Mouse (Mus musculus): ENCODE results near the gene Naa15.

Gene Naa15

DNA sequence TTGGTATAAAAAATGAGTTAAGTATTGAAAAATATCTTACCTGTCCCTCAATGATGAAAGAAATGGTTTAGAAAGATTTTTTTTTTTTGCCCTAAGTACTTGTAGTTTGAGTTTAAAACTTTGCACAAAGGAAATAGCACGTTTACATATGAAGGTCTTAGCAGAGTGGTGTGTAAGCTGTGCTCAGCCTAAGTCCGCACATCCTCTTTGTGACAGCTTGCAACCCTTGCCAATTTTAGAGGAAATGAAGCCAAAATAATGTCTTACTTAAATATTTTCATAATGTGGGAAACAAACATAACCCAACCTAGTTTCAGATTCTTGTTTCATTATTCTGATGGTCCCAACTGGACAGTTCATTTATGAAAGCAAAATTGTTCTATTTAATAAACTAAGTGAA lies 79.5 kb downstream of the Naa15 start:
- in situ Hi-C loops (cut with MboI; ENCODE audit: unreplicated experiment in 2 of 2) = loop anchor here in 1 of 2 experiments (25.0 kb wide), 1 partner anchor 1968 kb away; the partner anchor contains the start of genes Nhlrc3 and Proser1

DNA sequence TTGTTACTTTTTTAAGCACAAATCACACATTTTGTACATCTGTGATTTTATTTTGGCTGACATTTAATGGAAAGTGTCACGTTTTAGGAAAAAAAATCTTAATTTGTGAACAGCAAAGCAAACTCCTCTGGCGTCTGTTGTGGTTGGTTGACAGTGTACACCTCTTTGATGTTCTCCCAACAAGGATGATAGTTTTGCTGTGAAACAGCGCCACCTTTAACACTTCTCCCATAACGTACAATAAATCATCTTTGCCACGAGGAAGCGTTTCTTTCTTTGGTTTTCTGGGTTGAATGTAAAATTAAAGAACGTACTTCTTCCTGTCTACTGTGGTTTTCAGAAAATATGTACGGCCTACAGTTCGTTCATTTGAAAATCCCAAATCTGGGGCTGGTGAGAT lies 80.7 kb downstream of the Naa15 start:
- in situ Hi-C loops (cut with MboI; ENCODE audit: unreplicated experiment in 2 of 2) = loop anchor here in 1 of 2 experiments (25.0 kb wide), 1 partner anchor 1967 kb away; the partner anchor contains the start of genes Nhlrc3 and Proser1

- in situ Hi-C loops (cut with MboI; ENCODE audit: unreplicated experiment in 2 of 2) = loop anchor here in 1 of 2 experiments (25.0 kb wide), 1 partner anchor 1964 kb away; the partner anchor contains the start of genes Nhlrc3 and Proser1
Observed at GRCm38 (mm10) chr3:51497978-51498377, 83.0 kb downstream of the Naa15 start.

DNA sequence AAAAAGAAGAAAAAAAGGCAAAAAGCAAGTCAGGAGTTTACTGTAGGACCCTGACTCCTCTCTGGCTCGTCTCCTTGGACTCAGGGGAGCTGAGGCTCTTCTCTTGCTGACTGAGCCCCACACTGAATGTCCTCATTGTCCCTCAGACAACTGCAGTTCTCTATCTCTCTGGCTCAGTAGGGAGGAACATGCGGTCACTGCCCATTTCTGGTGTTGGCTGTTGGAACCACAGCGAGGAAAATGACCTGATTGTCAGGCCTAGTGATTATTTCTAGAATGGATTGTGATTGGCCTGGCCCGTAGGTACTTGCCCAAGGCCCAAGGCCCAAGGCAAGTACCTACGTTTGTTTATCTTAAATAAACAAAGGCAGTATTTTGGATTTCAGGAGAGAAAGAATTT lies 83.7 kb downstream of the Naa15 start:
- in situ Hi-C loops (cut with MboI; ENCODE audit: unreplicated experiment in 2 of 2) = loop anchor here in 1 of 2 experiments (25.0 kb wide), 1 partner anchor 1964 kb away; the partner anchor contains the start of genes Nhlrc3 and Proser1

DNA sequence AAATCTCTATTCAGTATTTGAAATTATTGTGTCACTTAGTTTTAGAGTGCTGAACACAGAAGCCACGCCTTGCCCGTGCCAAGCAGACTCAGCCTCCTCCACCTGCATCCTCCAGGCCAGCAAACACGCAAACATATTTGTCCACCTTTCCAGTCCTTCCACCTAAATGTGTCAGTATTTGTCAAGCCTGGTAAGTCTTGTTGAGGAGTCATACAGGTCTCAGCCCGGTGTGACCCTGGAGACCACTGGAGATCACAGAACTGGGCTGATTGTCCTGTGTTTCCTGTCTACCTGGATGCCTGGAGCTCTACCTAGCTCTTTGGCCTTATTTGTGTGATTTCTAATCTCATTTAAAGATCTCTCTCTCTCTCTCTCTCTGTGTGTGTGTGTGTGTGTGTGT lies 84.9 kb downstream of the Naa15 start:
- in situ Hi-C loops (cut with MboI; ENCODE audit: unreplicated experiment in 2 of 2) = loop anchor here (25.0 kb wide), 1 partner anchor 1962 kb away; the partner anchor contains the start of genes Nhlrc3 (in 2 of the 2) and Proser1 (in 2 of the 2)

DNA sequence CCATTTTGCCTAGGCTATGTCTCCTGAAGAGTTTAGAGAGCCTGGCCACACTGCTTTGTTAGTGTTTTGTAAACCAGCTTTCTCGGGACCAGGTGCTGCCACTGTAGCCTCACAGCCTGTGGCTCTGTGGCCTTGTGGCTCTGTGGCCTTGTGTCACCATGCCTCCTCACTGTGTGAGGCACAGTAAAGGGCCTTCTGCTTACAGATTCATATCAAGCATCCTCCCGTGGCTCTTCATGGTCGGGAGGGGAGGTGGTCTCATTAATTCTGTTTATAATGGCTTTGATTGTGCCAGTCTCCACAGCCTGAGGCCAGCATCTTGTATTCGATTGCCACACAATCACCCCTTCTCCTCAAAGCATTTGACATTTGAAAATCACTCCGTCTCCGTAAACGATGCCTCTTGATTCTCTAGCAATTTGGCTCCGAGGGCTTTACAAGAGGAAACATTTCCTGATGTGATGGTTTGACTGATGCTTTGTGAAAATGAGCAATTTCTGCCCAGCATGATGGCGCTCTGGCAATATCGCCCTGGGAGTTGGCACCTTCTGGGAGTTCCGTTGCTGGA lies 89.5 kb downstream of the Naa15 start:
- in situ Hi-C loops (cut with MboI; ENCODE audit: unreplicated experiment in 2 of 2) = loop anchor here in 1 of 2 experiments (25.0 kb wide), 1 partner anchor 1958 kb away; the partner anchor contains the start of genes Nhlrc3 and Proser1

GRCm38 (mm10) chr3:51505465-51505864 lies 90.5 kb downstream of the Naa15 start:
- in situ Hi-C loops (cut with MboI; ENCODE audit: unreplicated experiment in 2 of 2) = loop anchor here in 1 of 2 experiments (25.0 kb wide), 1 partner anchor 1957 kb away; the partner anchor contains the start of genes Nhlrc3 and Proser1

DNA sequence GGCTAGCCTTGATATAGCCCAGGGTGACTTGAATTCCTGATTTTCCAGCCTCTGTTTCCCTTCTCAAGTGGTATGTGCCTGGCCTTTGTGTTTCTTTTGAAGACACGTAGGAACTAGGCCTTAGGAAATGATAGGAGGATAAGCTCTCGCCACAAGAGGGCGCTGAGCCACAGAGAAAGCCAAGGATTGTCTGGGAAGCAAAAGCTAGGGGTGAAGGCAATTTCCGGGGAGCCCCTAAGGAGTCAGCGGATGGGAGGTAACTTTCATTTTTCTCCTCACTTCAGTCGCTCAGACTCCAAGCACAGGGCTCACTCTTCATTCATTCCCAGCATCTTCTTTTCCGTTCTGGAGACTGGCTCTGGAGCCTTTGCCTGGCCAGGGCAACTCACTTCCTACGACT lies 96.0 kb downstream of the Naa15 start:
- in situ Hi-C loops (cut with MboI; ENCODE audit: unreplicated experiment in 2 of 2) = loop anchor here (5.0 to 25.0 kb wide), 4 partner anchors 56 to 1951 kb away; partner anchors contain the start of genes Nhlrc3 (in 1 of the 2) and Proser1 (in 1 of the 2)

GRCm38 (mm10) chr3:51511983-51512382 lies 97.0 kb downstream of the Naa15 start:
- in situ Hi-C loops (cut with MboI; ENCODE audit: unreplicated experiment in 2 of 2) = loop anchor here (5.0 to 25.0 kb wide), 4 partner anchors 55 to 1950 kb away; partner anchors contain the start of genes Nhlrc3 (in 1 of the 2) and Proser1 (in 1 of the 2)

GRCm38 (mm10) chr3:51517467-51517866 lies 102.5 kb downstream of the Naa15 start:
- in situ Hi-C loops (cut with MboI; ENCODE audit: unreplicated experiment in 2 of 2) = loop anchor here in 1 of 2 experiments (25.0 kb wide), 1 partner anchor 1945 kb away; the partner anchor contains the start of genes Nhlrc3 and Proser1

DNA sequence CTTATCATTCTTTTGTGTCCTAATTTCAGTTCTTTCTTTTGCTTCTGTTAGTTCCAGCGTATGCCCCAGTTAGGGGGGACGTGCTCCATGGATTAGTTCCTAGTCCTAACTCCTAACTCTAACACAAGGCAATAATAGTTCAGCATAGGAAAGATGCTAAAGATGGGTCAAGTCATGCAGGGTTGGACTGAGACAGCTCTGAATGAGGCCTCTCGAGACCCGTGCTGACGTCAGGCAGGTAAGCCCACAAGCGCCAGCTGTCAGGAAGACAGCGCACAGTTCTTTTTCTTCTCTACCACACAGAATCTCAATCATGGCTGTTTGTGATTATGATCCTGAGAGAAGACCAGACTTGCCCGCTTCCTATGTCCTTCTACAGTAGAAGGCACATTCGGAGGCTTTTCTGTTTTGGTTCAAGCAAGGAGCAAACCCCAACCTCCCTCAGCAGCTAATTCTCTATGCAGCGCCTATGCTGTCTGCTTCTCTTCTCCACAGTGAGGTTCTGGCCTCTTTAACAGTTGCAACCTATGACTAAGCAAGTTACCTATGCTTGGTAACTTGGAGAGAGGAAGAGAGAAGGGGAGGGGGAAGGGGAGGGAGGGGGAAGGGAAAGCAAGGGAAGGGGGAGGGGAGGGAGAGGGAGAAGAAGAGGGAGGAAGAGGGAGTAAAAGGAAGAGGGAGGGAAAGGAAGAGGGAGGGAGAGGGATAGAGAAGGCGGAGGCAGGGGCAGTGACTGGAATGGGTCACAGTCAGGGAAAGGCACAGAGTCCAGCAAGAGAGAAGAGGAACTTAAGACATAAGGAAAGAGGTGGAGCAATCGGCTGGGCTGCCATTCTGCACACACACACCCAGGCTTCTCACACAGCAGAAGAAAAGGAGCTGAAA lies 103.2 kb downstream of the Naa15 start:
- in situ Hi-C loops (cut with MboI; ENCODE audit: unreplicated experiment in 2 of 2) = loop anchor here in 1 of 2 experiments (25.0 kb wide), 1 partner anchor 1944 kb away; the partner anchor contains the start of genes Nhlrc3 and Proser1

GRCm38 (mm10) chr3:51518763-51519121 lies 103.8 kb downstream of the Naa15 start:
- in situ Hi-C loops (cut with MboI; ENCODE audit: unreplicated experiment in 2 of 2) = loop anchor here in 1 of 2 experiments (25.0 kb wide), 1 partner anchor 1944 kb away; the partner anchor contains the start of genes Nhlrc3 and Proser1

DNA sequence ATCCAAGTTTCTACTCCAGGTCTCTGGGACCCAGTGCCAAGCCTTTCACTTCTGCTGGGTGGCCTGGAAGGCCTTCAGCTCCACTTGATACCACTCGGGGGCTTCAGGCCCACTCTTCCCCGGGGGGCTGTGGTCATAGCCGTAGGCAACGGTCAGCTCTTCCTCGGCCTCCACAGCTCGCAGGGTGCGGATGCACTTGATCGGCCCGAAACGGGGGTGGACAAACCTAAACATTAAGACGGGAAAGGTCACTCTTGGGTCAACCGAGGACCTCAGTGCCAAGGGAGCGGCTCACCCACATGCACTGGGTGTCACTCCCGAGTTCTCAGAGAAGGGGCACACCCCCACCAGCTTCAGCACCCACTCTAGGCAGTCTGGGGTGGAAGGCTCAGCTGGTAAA lies 106.3 kb downstream of the Naa15 start:
- in situ Hi-C loops (cut with MboI; ENCODE audit: unreplicated experiment in 2 of 2) = loop anchor here in 1 of 2 experiments (25.0 kb wide), 1 partner anchor 1941 kb away; the partner anchor contains the start of genes Nhlrc3 and Proser1

DNA sequence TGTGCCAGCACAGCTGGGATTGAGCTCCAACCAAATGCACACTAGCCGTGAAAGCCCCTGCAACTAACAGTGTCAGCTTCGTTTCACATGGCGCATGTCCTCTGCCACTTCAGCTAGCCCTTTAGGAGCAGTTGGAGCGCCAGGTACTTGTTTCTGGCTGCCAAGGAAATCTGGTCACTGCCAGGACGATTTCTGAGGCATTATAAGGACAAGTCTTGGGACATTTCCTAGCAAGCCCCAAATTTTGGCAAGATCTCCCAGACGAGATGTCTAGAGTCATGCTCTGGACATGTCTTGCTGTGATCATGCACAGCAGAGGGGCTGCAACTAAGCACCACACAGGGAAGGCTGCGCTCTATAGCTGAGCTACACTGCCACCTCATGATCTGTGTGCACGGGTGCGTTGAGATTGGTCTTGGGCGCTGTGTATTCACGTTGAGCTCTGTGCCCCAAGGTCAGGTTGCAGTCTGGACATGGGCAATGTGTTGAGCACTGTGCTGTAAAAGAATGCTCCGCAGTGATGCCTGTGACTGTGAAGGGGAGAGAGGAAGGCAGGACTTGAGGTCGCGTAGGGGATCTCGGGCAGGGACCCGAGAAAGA lies 110.3 kb downstream of the Naa15 start:
- in situ Hi-C loops (cut with MboI; ENCODE audit: unreplicated experiment in 2 of 2) = no loop called here
